Mouse (Mus musculus) CH12.LX (cell line): ENCODE results near the gene Gpr183. TPM values are rescaled to one million over a fixed set of nuclear protein-coding genes. Genes with fewer than 3 reads are reported as not detected.

Experiments used
- DNase-seq: peaks from one replicate; pipeline ENCODE4 v3.0.0-alpha.2; 2013; ENCODE audit errors: extremely low read depth
- H3K27ac ChIP-seq: 2 replicates; pipeline ENCODE4 v1.5.1; 2012; ENCODE audit warnings: low read depth, mild to moderate bottlenecking, control low read depth, moderate library complexity; ENCODE audit not compliant: insufficient read depth
- H3K27me3 ChIP-seq: replicated peaks from 2 replicates; pipeline ENCODE3; 2012; ENCODE audit warnings: inconsistent platforms
- H3K36me3 ChIP-seq, 2 experiments: replicated peaks in 1 of 2; 2 replicates each; pipeline versions ENCODE3 to v1.6.1; 2012; ENCODE audit warnings: inconsistent platforms in 1 of 2, low read length in 1 of 2, mild to moderate bottlenecking in 1 of 2, mixed read lengths in 1 of 2, moderate library complexity in 1 of 2; ENCODE audit not compliant: control insufficient read depth in 1 of 2, insufficient read depth in 1 of 2
- H3K4me1 ChIP-seq, 2 experiments: 2 replicates each; pipeline ENCODE4 v1.6.1; 2012; ENCODE audit warnings: inconsistent platforms in 1 of 2, moderate library complexity in 1 of 2; ENCODE audit not compliant: insufficient read depth in 2 of 2, control insufficient read depth in 1 of 2
- H3K4me2 ChIP-seq: 2 replicates; pipeline ENCODE4 v1.6.1; 2012; ENCODE audit warnings: low read depth, mild to moderate bottlenecking, control low read depth; ENCODE audit not compliant: poor library complexity, insufficient read depth, severe bottlenecking
- H3K4me3 ChIP-seq, 3 experiments: fragments of 150-350 bp in 1 of 3; sonication (generic) in 1 of 3; replicated peaks in 1 of 3; 2 replicates each; pipeline versions ENCODE3 to v1.5.1; 2011 to 2012; ENCODE audit warnings: low read depth in 2 of 3, low read length in 2 of 3, mild to moderate bottlenecking in 2 of 3, moderate library complexity in 2 of 3, control low read depth in 1 of 3, improper control_type of control experiment in 1 of 3, inconsistent platforms in 1 of 3, mixed read lengths in 1 of 3; ENCODE audit not compliant: poor library complexity in 1 of 3
- H3K79me2 ChIP-seq: replicated peaks from 2 replicates; pipeline ENCODE4 v1.6.1; 2012; ENCODE audit warnings: mild to moderate bottlenecking, moderate library complexity; ENCODE audit not compliant: control insufficient read depth, poor library complexity, insufficient read depth, severe bottlenecking; ENCODE audit errors: extremely low read depth
- H3K9ac ChIP-seq: 2 replicates; pipeline ENCODE4 v1.6.1; 2012; ENCODE audit warnings: low read depth, mild to moderate bottlenecking, control low read depth, moderate library complexity; ENCODE audit not compliant: insufficient read depth
- H3K9me3 ChIP-seq: replicated peaks from 2 replicates; pipeline ENCODE3; 2012; ENCODE audit warnings: low read length, inconsistent platforms, mixed read lengths
- BHLHE40 ChIP-seq: IDR thresholded peaks from 2 replicates; pipeline ENCODE4 v1.6.1; 2011; ENCODE audit warnings: mild to moderate bottlenecking, low read depth, low read length, improper control_type of control experiment
- E2F4 ChIP-seq: IDR thresholded peaks from 2 replicates; pipeline ENCODE4 v1.6.1; 2011; ENCODE audit warnings: low read depth, low read length, improper control_type of control experiment; ENCODE audit not compliant: insufficient replicate concordance
- ELF1 ChIP-seq: IDR thresholded peaks from 2 replicates; pipeline ENCODE4 v1.6.1; 2014; ENCODE audit warnings: low read depth, mild to moderate bottlenecking, inconsistent platforms, low read length, improper control_type of control experiment
- EP300 ChIP-seq: IDR thresholded peaks from 2 replicates; pipeline ENCODE4 v1.6.1; 2011; ENCODE audit warnings: low read length, improper control_type of control experiment
- GABPA ChIP-seq: IDR thresholded peaks from 2 replicates; pipeline ENCODE4 v1.6.1; 2012; ENCODE audit warnings: low read depth, low read length, improper control_type of control experiment, inconsistent platforms; ENCODE audit not compliant: insufficient replicate concordance
- HCFC1 ChIP-seq: IDR thresholded peaks from 2 replicates; pipeline ENCODE4 v1.6.1; 2012; ENCODE audit warnings: low read depth, mild to moderate bottlenecking, inconsistent platforms, low read length, improper control_type of control experiment
- JUN ChIP-seq: IDR thresholded peaks from 2 replicates; pipeline ENCODE4 v1.6.1; 2011; ENCODE audit warnings: low read depth, mild to moderate bottlenecking, low read length, improper control_type of control experiment, moderate library complexity; ENCODE audit not compliant: insufficient read depth
- JUND ChIP-seq: conservative IDR thresholded peaks from 2 replicates; pipeline ENCODE4 v1.6.1; 2011; ENCODE audit warnings: low read depth, low read length, improper control_type of control experiment
- KAT2A ChIP-seq: IDR thresholded peaks from 2 replicates; pipeline ENCODE4 v1.6.1; 2012; ENCODE audit warnings: low read length, improper control_type of control experiment, inconsistent platforms; ENCODE audit not compliant: insufficient replicate concordance
- MAFK ChIP-seq: IDR thresholded peaks from 2 replicates; pipeline ENCODE4 v1.6.1; 2011; ENCODE audit warnings: low read length, improper control_type of control experiment; ENCODE audit not compliant: insufficient replicate concordance
- MEF2A ChIP-seq: IDR thresholded peaks from 2 replicates; pipeline ENCODE4 v1.6.1; 2014; ENCODE audit warnings: low read depth, mild to moderate bottlenecking, inconsistent platforms, low read length, improper control_type of control experiment, borderline replicate concordance
- MXI1 ChIP-seq: IDR thresholded peaks from 2 replicates; pipeline ENCODE4 v1.6.1; 2011; ENCODE audit warnings: mild to moderate bottlenecking, low read depth, low read length, improper control_type of control experiment
- MYC ChIP-seq: IDR thresholded peaks from 2 replicates; pipeline ENCODE4 v1.6.1; 2011; ENCODE audit warnings: low read depth, mild to moderate bottlenecking, improper control_type of control experiment, low read length
- NRF1 ChIP-seq: IDR thresholded peaks from 2 replicates; pipeline ENCODE4 v1.6.1; 2014; ENCODE audit warnings: low read depth, mild to moderate bottlenecking, inconsistent platforms, low read length, improper control_type of control experiment, moderate library complexity
- PAX5 ChIP-seq: IDR thresholded peaks from 2 replicates; pipeline ENCODE4 v1.6.1; 2012; ENCODE audit warnings: low read length, inconsistent platforms, mixed read lengths
- POLR2A ChIP-seq: IDR thresholded peaks from 2 replicates; pipeline ENCODE4 v1.6.1; 2011; ENCODE audit warnings: low read depth, mild to moderate bottlenecking, improper control_type of control experiment, low read length
- RAD21 ChIP-seq: IDR thresholded peaks from 2 replicates; pipeline ENCODE4 v1.6.1; 2011; ENCODE audit warnings: low read depth, mild to moderate bottlenecking, low read length, improper control_type of control experiment, moderate library complexity
- TBP ChIP-seq: conservative IDR thresholded peaks from 2 replicates; pipeline ENCODE4 v1.6.1; 2011; ENCODE audit warnings: low read depth, low read length, improper control_type of control experiment
- TCF12 ChIP-seq: IDR thresholded peaks from 2 replicates; pipeline ENCODE4 v1.6.1; 2014; ENCODE audit warnings: low read depth, mild to moderate bottlenecking, inconsistent platforms, low read length, improper control_type of control experiment
- UBTF ChIP-seq: IDR thresholded peaks from 2 replicates; pipeline ENCODE4 v1.6.1; 2012; ENCODE audit warnings: low read depth, mild to moderate bottlenecking, inconsistent platforms, low read length, improper control_type of control experiment, moderate library complexity
- USF1 ChIP-seq: IDR thresholded peaks from 2 replicates; pipeline ENCODE4 v1.6.1; 2014; ENCODE audit warnings: low read depth, mild to moderate bottlenecking, inconsistent platforms, low read length, improper control_type of control experiment
- USF2 ChIP-seq: conservative IDR thresholded peaks from 2 replicates; pipeline ENCODE4 v1.6.1; 2011; ENCODE audit warnings: low read depth, low read length, improper control_type of control experiment
- ZC3H11A ChIP-seq: IDR thresholded peaks from 2 replicates; pipeline ENCODE4 v1.6.1; 2012; ENCODE audit warnings: low read depth, mild to moderate bottlenecking, inconsistent platforms, low read length, improper control_type of control experiment
- ZKSCAN1 ChIP-seq: IDR thresholded peaks from 2 replicates; pipeline ENCODE4 v1.6.1; 2012; ENCODE audit warnings: low read depth, inconsistent platforms, low read length, improper control_type of control experiment, borderline replicate concordance
- ZNF384 ChIP-seq: IDR thresholded peaks from 2 replicates; pipeline ENCODE4 v1.6.1; 2012; ENCODE audit warnings: low read depth, low read length, improper control_type of control experiment, inconsistent platforms
- dilution Hi-C: fragments of 300-500 bp; cut with MboI; formaldehyde crosslinking; loops from 2 replicates; pipeline ENCODE4 v1.14.3; 2020; ENCODE audit warnings: low sequenced_read_pairs; ENCODE audit not compliant: extremely low pct_unique_long_range_greater_than_20kb, extremely low pct_ligation_motif_present
- in situ Hi-C: fragments of 300-500 bp; cut with MboI; formaldehyde crosslinking; loops from 3 replicates; pipeline ENCODE4 v1.14.3; 2019; ENCODE audit warnings: low sequenced_read_pairs, low pct_ligation_motif_present, low pct_unique_long_range_greater_than_20kb, mixed read lengths
- polyA plus RNA-seq: library from polyadenylated mRNA; unstranded; fragments of >175 nt; gene quantifications from 2 replicates; pipeline ENCODE4 v1.2.1, GENCODE M21; 2012; ENCODE audit warnings: low read depth; ENCODE audit not compliant: insufficient read length
- total RNA-seq, 2 experiments: library from RNA; depleted of rRNA; stranded (reverse); fragments of 300-350 nt in 1 of 2; fragments of >200 nt in 1 of 2; gene quantifications; 2 replicates each; pipeline ENCODE4 v1.2.3; 2012 to 2014

Gpr183 gene
- total and polyA plus RNA-seq, 3 experiments: 3.6 to 16.3 (median 8.3) TPM

DNA sequence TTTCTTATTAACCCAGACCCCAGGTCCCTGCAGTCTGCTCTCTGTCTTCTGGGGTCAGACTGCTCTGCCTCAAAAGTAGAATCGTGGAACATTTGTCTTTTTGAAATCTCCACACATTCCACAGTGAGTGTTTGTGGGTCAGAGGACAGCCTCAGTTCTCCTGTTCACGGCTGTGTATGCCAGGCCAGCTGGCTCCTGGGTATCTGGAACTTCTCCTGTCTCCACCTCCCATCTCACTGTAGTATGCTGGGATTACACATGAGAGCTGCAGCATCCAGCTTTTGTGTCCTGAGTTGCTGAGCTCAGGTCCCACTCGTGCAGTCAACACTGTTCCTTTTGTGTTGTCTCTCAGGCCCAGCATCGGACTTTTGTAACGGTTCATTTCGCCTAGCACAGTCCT, 40.1 kb downstream of the Gpr183 start:
- in situ Hi-C loops: loop anchor here (5.0 kb wide), 1 partner anchor 58 kb away; no protein-coding TSS in a partner anchor
- Histone ChIP-seq H3K27me3 (no peaks in the 10 kb centered on the region), H3K4me3 (no peak overlapping the region), H3K79me2 (no peaks in the 10 kb centered on the region), H3K36me3 (peaks cover 2 to 47% of the 10 kb centered on the region in 2 experiments), H3K27ac (no peak overlapping the region), H3K9ac (no peak overlapping the region), H3K4me2 (no peak overlapping the region), H3K4me1 (peaks cover 10 to 59% of the 10 kb centered on the region in 2 experiments), H3K9me3 (no peaks in the 10 kb centered on the region)
- dilution Hi-C loops: no loop called here
- TF ChIP-seq EP300 (no peak), JUN (no peak), BHLHE40 (no peak), USF1 (no peak), TBP (no peak), RAD21 (no peak), POLR2A (no peak), ELF1 (no peak), TCF12 (no peak), E2F4 (no peak), KAT2A (no peak), JUND (no peak), MEF2A (no peak), PAX5 (no peak), HCFC1 (no peak), MAFK (no peak), NRF1 (no peak)
- no peak for DNase-seq

DNA sequence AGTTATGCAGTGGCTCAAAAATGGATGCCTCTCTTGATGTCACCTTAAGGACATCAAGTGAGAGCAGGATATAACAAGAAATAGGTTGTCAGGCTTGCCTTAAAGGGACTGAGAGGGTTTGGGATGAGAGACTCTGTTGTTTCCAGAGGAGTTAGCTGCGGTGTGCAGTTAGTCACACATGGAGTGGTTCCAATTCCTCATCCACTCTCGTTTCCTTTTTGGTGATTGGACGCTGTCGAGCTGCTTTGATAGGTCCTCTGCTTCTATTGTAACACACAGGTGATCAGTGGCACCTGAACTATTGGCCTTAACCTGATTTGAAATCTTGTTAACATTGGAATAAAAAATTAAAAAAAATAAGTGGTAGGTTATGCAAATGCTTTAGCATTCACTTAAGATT, 42.3 kb downstream of the Gpr183 start:
- in situ Hi-C loops: loop anchor here (5.0 kb wide), 1 partner anchor 55 kb away; no protein-coding TSS in a partner anchor
- Histone ChIP-seq H3K9ac (no peak overlapping the region), H3K36me3 (peaks cover 2 to 55% of the 10 kb centered on the region in 2 experiments), H3K27me3 (no peaks in the 10 kb centered on the region), H3K4me3 (no peak overlapping the region), H3K27ac (no peak overlapping the region), H3K9me3 (no peaks in the 10 kb centered on the region), H3K4me2 (no peak overlapping the region), H3K79me2 (no peaks in the 10 kb centered on the region), H3K4me1 (peaks cover 16 to 62% of the 10 kb centered on the region in 2 experiments)
- dilution Hi-C loops: no loop called here
- DNase-seq: no peak
- TF ChIP-seq ZKSCAN1: no peak
- no peak for TF ChIP-seq MXI1
- no peak for TF ChIP-seq USF1
- no peak for TF ChIP-seq ZC3H11A
- TF ChIP-seq GABPA: no peak
- no peak for TF ChIP-seq MYC
- no peak for TF ChIP-seq USF2
- no peak for TF ChIP-seq UBTF
- TF ChIP-seq ZNF384: no peak
